Mouse (Mus musculus) heart, postnatal 36 days (tissue): ENCODE results near the gene Rps2. TPM values are rescaled to one million over a fixed set of nuclear protein-coding genes. Genes with fewer than 3 reads are reported as not detected.
"Not testable (repeated sequence)": the region's sequence is repeated elsewhere in the genome, so short reads cannot be mapped to it uniquely, and the experiment has no call there.

Source experiments
- DNase-seq, 2 experiments: peaks; one replicate each; pipeline ENCODE4 v3.0.0; 2021 to 2022
- intact Hi-C: fragments of 180-260 bp; cut with DNase I; formaldehyde crosslinking; loops from one replicate; pipeline ENCODE4 v1.15.1; 2025
- total RNA-seq, 2 experiments: library from RNA; stranded (reverse); gene quantifications; 2 replicates each; pipeline ENCODE4 v1.2.3; 2021

Rps2 gene
- total RNA-seq, 2 experiments from 2014 or later: 668 to 757 TPM

GRCm38 (mm10) chr17:24699473-24699872 lies 18.4 kb upstream of the Rps2 start:
- no peak for DNase-seq
- intact Hi-C loops: no loop called here

GRCm38 (mm10) chr17:24701251-24701650 lies 16.7 kb upstream of the Rps2 start:
- intact Hi-C loops: no loop called here
- no peak for DNase-seq

GRCm38 (mm10) chr17:24705821-24706220 lies 12.1 kb upstream of the Rps2 start:
- no peak for DNase-seq
- intact Hi-C loops: loop anchor here (5.0 kb wide), 2 partner anchors 79 to 169 kb away; no protein-coding TSS in a partner anchor

GRCm38 (mm10) chr17:24706982-24707800 lies 10.7 kb upstream of the Rps2 start, which contains the start of gene Tbl3:
TSS of gene Tbl3 (minus strand) at chr17:24707660.
- intact Hi-C loops: loop anchor here (5.0 kb wide), 2 partner anchors 80 to 170 kb away; no protein-coding TSS in a partner anchor
- peak; percentile 95 to 97 for DNase-seq

- intact Hi-C loops: loop anchor here (5.0 kb wide), 2 partner anchors 81 to 171 kb away; no protein-coding TSS in a partner anchor
- DNase-seq: no peak
Observed at GRCm38 (mm10) chr17:24707801-24708425, 10.0 kb upstream of the Rps2 start.

- intact Hi-C loops: loop anchor here (5.0 kb wide), 2 partner anchors 81 to 171 kb away; no protein-coding TSS in a partner anchor
- DNase-seq: no peak
Observed at GRCm38 (mm10) chr17:24708646-24709045, 9.3 kb upstream of the Rps2 start.

GRCm38 (mm10) chr17:24715556-24715955 lies 2.4 kb upstream of the Rps2 start:
- intact Hi-C loops: loop anchor here (5.0 kb wide), 1 partner anchor 298 kb away; no protein-coding TSS in a partner anchor
- no peak for DNase-seq

GRCm38 (mm10) chr17:24716166-24716682 lies 1.7 kb upstream of the Rps2 start:
- intact Hi-C loops: loop anchor here (5.0 kb wide), 1 partner anchor 299 kb away; no protein-coding TSS in a partner anchor
- no peak for DNase-seq

GRCm38 (mm10) chr17:24718938-24719337 lies 1.0 kb downstream of the Rps2 start:
- intact Hi-C loops: loop anchor here (5.0 kb wide), 1 partner anchor 302 kb away; no protein-coding TSS in a partner anchor
- not testable (repeated sequence) for DNase-seq

- intact Hi-C loops: loop anchor here (5.0 kb wide), 1 partner anchor 302 kb away; no protein-coding TSS in a partner anchor
- DNase-seq: peak; percentile 95
Observed at GRCm38 (mm10) chr17:24719494-24720222, 1.7 kb downstream of the Rps2 start.

GRCm38 (mm10) chr17:24720616-24721015 lies 2.7 kb downstream of the Rps2 start:
- DNase-seq, intact Hi-C loops: not testable (repeated sequence)

GRCm38 (mm10) chr17:24721383-24721955 lies 3.6 kb downstream of the Rps2 start:
- not testable (repeated sequence) for DNase-seq

GRCm38 (mm10) chr17:24722220-24722924 lies 4.5 kb downstream of the Rps2 start:
- DNase-seq: no peak
- intact Hi-C loops: no loop called here

More at GRCm38 (mm10) chr17:24721383-24721955, 3.6 kb downstream of the Rps2 start:
- intact Hi-C loops: not testable (repeated sequence)

GRCm38 (mm10) chr17:24723122-24723880 lies 5.4 kb downstream of the Rps2 start:
- no peak for DNase-seq
- intact Hi-C loops: no loop called here

GRCm38 (mm10) chr17:24723881-24724180 lies 5.9 kb downstream of the Rps2 start:
- intact Hi-C loops: no loop called here
- DNase-seq: no peak

- intact Hi-C loops: no loop called here
- peak; percentile 98 to 99 for DNase-seq
Observed at GRCm38 (mm10) chr17:24724184-24724583, 6.3 kb downstream of the Rps2 start, which contains the start of gene Ndufb10. TSS of gene Ndufb10 (minus strand) at chr17:24724478.

GRCm38 (mm10) chr17:24725637-24726390 lies 7.9 kb downstream of the Rps2 start:
- intact Hi-C loops: no loop called here
- DNase-seq: no peak

GRCm38 (mm10) chr17:24727618-24728017 lies 9.7 kb downstream of the Rps2 start, which contains the start of gene Rpl3l:
TSS of gene Rpl3l (plus strand) at chr17:24727820.
- intact Hi-C loops: no loop called here
- DNase-seq: peak; percentile 31 to 52
